Mouse (Mus musculus) midbrain, embryonic 10.5 days (tissue): ENCODE data around the gene Oaz2. TPM values are rescaled to one million over a fixed set of nuclear protein-coding genes. Genes with fewer than 3 reads are reported as not detected.
A peak's percentile ranks its signal among the peaks of the same experiment; 100 is the strongest.
"Not testable (repeated sequence)": the region's sequence is repeated elsewhere in the genome, so short reads cannot be mapped to it uniquely, and the experiment has no call there.

Source experiments
- DNase-seq: peaks from one replicate; pipeline ENCODE4 v3.0.0-alpha.2; 2017; ENCODE audit warnings: low spot score
- H3K27ac ChIP-seq: fragments of 300-500 bp; sonication (generic); replicated peaks from 2 replicates; pipeline ENCODE4 v1.5.1; 2016; ENCODE audit warnings: mild to moderate bottlenecking
- H3K27me3 ChIP-seq: fragments of 300-500 bp; sonication (generic); 2 replicates; pipeline ENCODE4 v1.6.1; 2016; ENCODE audit warnings: low read depth, mild to moderate bottlenecking; ENCODE audit not compliant: poor library complexity, severe bottlenecking
- H3K36me3 ChIP-seq: fragments of 300-500 bp; sonication (generic); 2 replicates; pipeline ENCODE4 v1.6.1; 2016; ENCODE audit warnings: mild to moderate bottlenecking, moderate library complexity
- H3K4me1 ChIP-seq: fragments of 300-500 bp; sonication (generic); 2 replicates; pipeline ENCODE4 v1.6.1; 2016
- H3K4me3 ChIP-seq: fragments of 300-500 bp; sonication (generic); 2 replicates; pipeline ENCODE4 v1.5.1; 2016; ENCODE audit warnings: mild to moderate bottlenecking, moderate library complexity
- H3K9me3 ChIP-seq: fragments of 300-500 bp; sonication (generic); replicated peaks from 2 replicates; pipeline ENCODE4 v1.6.1; 2016; ENCODE audit warnings: mild to moderate bottlenecking
- WGBS: fragments of 180-500 bp; shearing (Covaris S2); methylation state at CpG from one replicate; pipeline ENCODE4 v1.1.7; 2016; 5-methylcytosine and 5-hydroxymethylcytosine counted together
- polyA plus RNA-seq: library from polyadenylated mRNA; unstranded; fragments of >200 nt; fragmentation: Nextera tagmentation; extraction: Ambion mirVana; gene quantifications from 2 replicates; pipeline ENCODE4 v1.2.1, GENCODE M21; 2016

Gene Oaz2
- polyA plus RNA-seq, 1 experiment from 2014 or later, result 234 TPM

GRCm38 (mm10) chr9:65639065-65639464, 28.7 kb upstream of the Oaz2 start:
- Histone ChIP-seq H3K27ac (no peak overlapping the region), H3K9me3 (no peaks in the 10 kb centered on the region)

GRCm38 (mm10) chr9:65640838-65641410, 26.9 kb upstream of the Oaz2 start:
- WGBS, result 3% methylated on average over 5 of the region's 5 CpGs
- Histone ChIP-seq H3K9me3 (no peaks in the 10 kb centered on the region), H3K27ac (0 out of 2 replicates have a peak overlapping the region, but pooled peaks have one; percentile 49), H3K36me3 (no peaks in the 10 kb centered on the region), H3K4me3 (0 out of 2 replicates have a peak overlapping the region, but pooled peaks have one; percentile 1), H3K27me3 (peaks cover 11% of the 10 kb centered on the region; the same call in 1 of the 2 replicates), H3K4me1 (peaks cover 39% of the 10 kb centered on the region)
- peak; percentile 26 for DNase-seq

More at GRCm38 (mm10) chr9:65639065-65639464, 28.7 kb upstream of the Oaz2 start:
- no peak overlapping the region for H3K4me3 ChIP-seq
- no peak for DNase-seq
- no peaks in the 10 kb centered on the region for H3K36me3 ChIP-seq
- H3K27me3 ChIP-seq, result peaks cover 11% of the 10 kb centered on the region
- 61% methylated on average over 5 of the region's 5 CpGs for WGBS
- peaks cover 35% of the 10 kb centered on the region for H3K4me1 ChIP-seq

GRCm38 (mm10) chr9:65641446-65642052, 26.3 kb upstream of the Oaz2 start:
- peak overlapping the region; percentile 20 for H3K4me3 ChIP-seq
- no peaks in the 10 kb centered on the region for H3K9me3 ChIP-seq
- peaks cover 11% of the 10 kb centered on the region; the same call in 1 of the 2 replicates for H3K27me3 ChIP-seq
- peak overlapping the region; percentile 74 for H3K27ac ChIP-seq
- no peaks in the 10 kb centered on the region for H3K36me3 ChIP-seq
- WGBS, result 5% methylated on average over 12 of the region's 12 CpGs
- peaks cover 40% of the 10 kb centered on the region for H3K4me1 ChIP-seq
- DNase-seq, result no peak

GRCm38 (mm10) chr9:65642546-65642945, 25.3 kb upstream of the Oaz2 start:
- H3K27me3 ChIP-seq, result peaks cover 11% of the 10 kb centered on the region; the same call in 1 of the 2 replicates

GRCm38 (mm10) chr9:65644960-65645359, 22.8 kb upstream of the Oaz2 start:
- Histone ChIP-seq H3K4me3 (no peak overlapping the region), H3K27ac (no peak overlapping the region)
- 86% methylated on average over 4 of the region's 4 CpGs for WGBS

More at GRCm38 (mm10) chr9:65642546-65642945, 25.3 kb upstream of the Oaz2 start:
- peaks cover 37% of the 10 kb centered on the region for H3K4me1 ChIP-seq
- no peak for DNase-seq
- H3K36me3 ChIP-seq, result no peaks in the 10 kb centered on the region
- no peak overlapping the region for H3K4me3 ChIP-seq
- H3K27ac ChIP-seq, result no peak overlapping the region
- no peaks in the 10 kb centered on the region for H3K9me3 ChIP-seq

GRCm38 (mm10) chr9:65645984-65646383, 21.8 kb upstream of the Oaz2 start:
- H3K4me1 ChIP-seq, result peaks cover 24% of the 10 kb centered on the region
- 70% methylated on average over 3 of the region's 3 CpGs for WGBS

More at GRCm38 (mm10) chr9:65644960-65645359, 22.8 kb upstream of the Oaz2 start:
- Histone ChIP-seq H3K4me1 (peaks cover 33% of the 10 kb centered on the region), H3K27me3 (peaks cover 2% of the 10 kb centered on the region; the same call in 1 of the 2 replicates), H3K9me3 (no peaks in the 10 kb centered on the region), H3K36me3 (no peaks in the 10 kb centered on the region)
- no peak for DNase-seq

GRCm38 (mm10) chr9:65646782-65647181, 21.0 kb upstream of the Oaz2 start:
- no peak for DNase-seq
- no peaks in the 10 kb centered on the region for H3K27me3 ChIP-seq
- peaks cover 16% of the 10 kb centered on the region for H3K4me1 ChIP-seq
- H3K27ac ChIP-seq, result no peak overlapping the region
- 87% methylated on average over 2 of the region's 2 CpGs for WGBS
- no peaks in the 10 kb centered on the region for H3K9me3 ChIP-seq
- H3K36me3 ChIP-seq, result no peaks in the 10 kb centered on the region
- H3K4me3 ChIP-seq, result no peak overlapping the region

More at GRCm38 (mm10) chr9:65645984-65646383, 21.8 kb upstream of the Oaz2 start:
- Histone ChIP-seq H3K27ac (no peak overlapping the region), H3K27me3 (no peaks in the 10 kb centered on the region), H3K9me3 (no peaks in the 10 kb centered on the region), H3K4me3 (no peak overlapping the region), H3K36me3 (no peaks in the 10 kb centered on the region)
- DNase-seq, result no peak

GRCm38 (mm10) chr9:65648730-65649129, 19.1 kb upstream of the Oaz2 start:
- peaks cover 5% of the 10 kb centered on the region; the same call in 1 of the 2 replicates for H3K4me1 ChIP-seq
- no peaks in the 10 kb centered on the region for H3K9me3 ChIP-seq
- no peaks in the 10 kb centered on the region for H3K36me3 ChIP-seq
- H3K27me3 ChIP-seq, result no peaks in the 10 kb centered on the region
- no peak overlapping the region for H3K4me3 ChIP-seq
- 93% methylated on average over 13 of the region's 13 CpGs for WGBS
- H3K27ac ChIP-seq, result no peak overlapping the region
- no peak for DNase-seq

GRCm38 (mm10) chr9:65649997-65650396, 17.8 kb upstream of the Oaz2 start:
- WGBS, result 71% methylated on average over 1 of the region's 1 CpGs
- Histone ChIP-seq H3K27ac (no peak overlapping the region), H3K4me3 (no peak overlapping the region)

GRCm38 (mm10) chr9:65651957-65652356, 15.8 kb upstream of the Oaz2 start:
- WGBS, result 88% methylated on average over 1 of the region's 1 CpGs
- H3K9me3 ChIP-seq, H3K36me3 ChIP-seq, DNase-seq, H3K4me1 ChIP-seq, H3K4me3 ChIP-seq, H3K27me3 ChIP-seq, H3K27ac ChIP-seq: not testable (repeated sequence)

More at GRCm38 (mm10) chr9:65649997-65650396, 17.8 kb upstream of the Oaz2 start:
- Histone ChIP-seq H3K9me3 (no peaks in the 10 kb centered on the region), H3K27me3 (no peaks in the 10 kb centered on the region), H3K36me3 (no peaks in the 10 kb centered on the region), H3K4me1 (peaks cover 5% of the 10 kb centered on the region; the same call in 1 of the 2 replicates)
- no peak for DNase-seq

- H3K27me3 ChIP-seq, result no peaks in the 10 kb centered on the region
- no peak overlapping the region for H3K4me3 ChIP-seq
- 87% methylated on average over 4 of the region's 4 CpGs for WGBS
- no peak for DNase-seq
- H3K36me3 ChIP-seq, result no peaks in the 10 kb centered on the region
- H3K4me1 ChIP-seq, result no peaks in the 10 kb centered on the region
- H3K9me3 ChIP-seq, result no peaks in the 10 kb centered on the region
- H3K27ac ChIP-seq, result no peak overlapping the region
Observed at GRCm38 (mm10) chr9:65653741-65654140, 14.1 kb upstream of the Oaz2 start.

- 92% methylated on average over 3 of the region's 3 CpGs for WGBS
- H3K4me3 ChIP-seq, result no peak overlapping the region
- no peaks in the 10 kb centered on the region for H3K27me3 ChIP-seq
- H3K36me3 ChIP-seq, result no peaks in the 10 kb centered on the region
- DNase-seq, result no peak
- H3K9me3 ChIP-seq, result no peaks in the 10 kb centered on the region
- H3K4me1 ChIP-seq, result no peaks in the 10 kb centered on the region
- no peak overlapping the region for H3K27ac ChIP-seq
Observed at GRCm38 (mm10) chr9:65654700-65655237, 13.0 kb upstream of the Oaz2 start.

- Histone ChIP-seq H3K27me3 (no peaks in the 10 kb centered on the region), H3K36me3 (no peaks in the 10 kb centered on the region), H3K9me3 (no peaks in the 10 kb centered on the region), H3K27ac (no peak overlapping the region), H3K4me1 (no peaks in the 10 kb centered on the region), H3K4me3 (no peak overlapping the region)
- no peak for DNase-seq
- 92% methylated on average over 8 of the region's 8 CpGs for WGBS
Observed at GRCm38 (mm10) chr9:65655540-65655939, 12.3 kb upstream of the Oaz2 start.
